Mouse (Mus musculus) MEL (cell line): ENCODE data around the gene Ppfibp2.

ENCODE experiments used
- CTCF ChIP-seq, 3 experiments: IDR thresholded peaks in 2 of 3; conservative IDR thresholded peaks in 1 of 3; 2 replicates each; pipeline ENCODE4 v1.5.1; 2011 to 2012; ENCODE audit warnings: low read length in 3 of 3, low read depth in 2 of 3, mild to moderate bottlenecking in 2 of 3, improper control_type of control experiment in 1 of 3, inconsistent platforms in 1 of 3, mixed read lengths in 1 of 3, moderate library complexity in 1 of 3; ENCODE audit not compliant: control insufficient read depth in 1 of 3, insufficient read depth in 1 of 3, poor library complexity in 1 of 3, severe bottlenecking in 1 of 3
- EP300 ChIP-seq, 2 experiments: IDR thresholded peaks; 2 replicates each; pipeline ENCODE4 v1.6.1; 2011; ENCODE audit warnings: improper control_type of control experiment in 2 of 2, low read length in 2 of 2, low read depth in 1 of 2, mild to moderate bottlenecking in 1 of 2
- ETS1 ChIP-seq: IDR thresholded peaks from 2 replicates; pipeline ENCODE4 v1.6.1; 2012; ENCODE audit warnings: low read depth, mild to moderate bottlenecking, inconsistent platforms, low read length, improper control_type of control experiment, moderate library complexity
- GATA1 ChIP-seq: IDR thresholded peaks from 2 replicates; pipeline ENCODE4 v1.6.1; 2011; ENCODE audit warnings: low read depth, low read length, improper control_type of control experiment
- HCFC1 ChIP-seq: IDR thresholded peaks from 2 replicates; pipeline ENCODE4 v1.6.1; 2012; ENCODE audit warnings: low read depth, mild to moderate bottlenecking, inconsistent platforms, low read length, improper control_type of control experiment, moderate library complexity
- KAT2A ChIP-seq: conservative IDR thresholded peaks from 2 replicates; pipeline ENCODE4 v1.6.1; 2012; ENCODE audit warnings: low read depth, low read length, improper control_type of control experiment, inconsistent platforms
- NRF1 ChIP-seq: IDR thresholded peaks from 2 replicates; pipeline ENCODE4 v1.6.1; 2014; ENCODE audit warnings: low read depth, mild to moderate bottlenecking, inconsistent platforms, low read length, improper control_type of control experiment, moderate library complexity; ENCODE audit not compliant: poor library complexity, insufficient read depth, severe bottlenecking
- POLR2A ChIP-seq, 2 experiments: IDR thresholded peaks; 2 replicates each; pipeline ENCODE4 v1.6.1; 2011 to 2012; ENCODE audit warnings: low read length in 2 of 2, mild to moderate bottlenecking in 2 of 2, control low read depth in 1 of 2, improper control_type of control experiment in 1 of 2, low read depth in 1 of 2, moderate library complexity in 1 of 2; ENCODE audit not compliant: control insufficient read depth in 1 of 2, insufficient read depth in 1 of 2, poor library complexity in 1 of 2
- POLR2AphosphoS5 ChIP-seq: IDR thresholded peaks from 2 replicates; pipeline ENCODE4 v1.6.1; 2012; ENCODE audit warnings: low read depth, borderline replicate concordance, mild to moderate bottlenecking, inconsistent platforms, low read length, moderate library complexity, mixed read lengths
- RCOR1 ChIP-seq: IDR thresholded peaks from 2 replicates; pipeline ENCODE4 v1.6.1; 2012; ENCODE audit warnings: low read depth, mild to moderate bottlenecking, inconsistent platforms, low read length, improper control_type of control experiment
- USF1 ChIP-seq: IDR thresholded peaks from 2 replicates; pipeline ENCODE4 v1.6.1; 2014; ENCODE audit warnings: low read depth, mild to moderate bottlenecking, inconsistent platforms, low read length, improper control_type of control experiment, moderate library complexity
- USF2 ChIP-seq, 2 experiments: IDR thresholded peaks; 2 replicates each; pipeline ENCODE4 v1.6.1; 2011 to 2012; ENCODE audit warnings: improper control_type of control experiment in 2 of 2, low read length in 2 of 2, borderline replicate concordance in 1 of 2, inconsistent platforms in 1 of 2, low read depth in 1 of 2, mild to moderate bottlenecking in 1 of 2; ENCODE audit not compliant: insufficient read depth in 1 of 2
- ZC3H11A ChIP-seq: IDR thresholded peaks from 2 replicates; pipeline ENCODE4 v1.6.1; 2012; ENCODE audit warnings: low read depth, mild to moderate bottlenecking, inconsistent platforms, low read length, improper control_type of control experiment
- ZNF384 ChIP-seq: IDR thresholded peaks from 2 replicates; pipeline ENCODE4 v1.6.1; 2012; ENCODE audit warnings: low read depth, mild to moderate bottlenecking, inconsistent platforms, low read length, improper control_type of control experiment

DNA sequence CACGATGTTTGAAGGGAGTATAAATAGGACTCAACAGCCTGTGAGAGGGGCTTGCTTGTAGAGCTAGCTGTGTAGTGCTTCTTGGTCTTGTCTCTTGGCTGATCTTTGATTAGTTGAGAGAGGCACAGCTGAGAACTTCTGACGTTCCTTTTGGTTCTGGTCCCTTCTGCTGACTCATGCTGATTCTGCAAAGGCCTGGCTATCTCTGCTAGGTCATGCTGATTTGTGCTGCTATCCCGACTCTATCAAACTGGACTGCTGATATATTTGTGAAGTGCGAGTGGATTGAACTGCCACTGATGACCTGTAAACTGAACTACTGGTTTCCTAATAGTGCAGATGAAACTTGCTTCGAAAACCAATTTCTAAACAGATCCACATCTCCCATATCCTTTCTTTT lies 15.9 kb downstream of the Ppfibp2 start:
- no peak for TF ChIP-seq CTCF (IDR thresholded peaks at IDR 0.05 in 2 of 3, conservative IDR thresholded peaks at IDR 0.05 in 1 of 3; ENCODE audit: control insufficient read depth in 1 of 3, insufficient read depth in 1 of 3, low read depth in 2 of 3, low read length in 3 of 3, poor library complexity in 1 of 3, severe bottlenecking in 1 of 3)
- TF ChIP-seq USF2 (IDR thresholded peaks at IDR 0.05; ENCODE audit: borderline replicate concordance in 1 of 2, insufficient read depth in 1 of 2, low read depth in 1 of 2, low read length in 2 of 2): no peak
- TF ChIP-seq GATA1: no peak
- TF ChIP-seq NRF1: no peak
- no peak for TF ChIP-seq ZNF384
- no peak for TF ChIP-seq EP300 (IDR thresholded peaks at IDR 0.05; ENCODE audit: low read depth in 1 of 2, low read length in 2 of 2)
- TF ChIP-seq POLR2A (IDR thresholded peaks at IDR 0.05; ENCODE audit: control insufficient read depth in 1 of 2, insufficient read depth in 1 of 2, low read depth in 1 of 2, low read length in 2 of 2, poor library complexity in 1 of 2): no peak
- no peak for TF ChIP-seq ETS1
- TF ChIP-seq RCOR1: no peak
- TF ChIP-seq POLR2AphosphoS5: no peak
- no peak for TF ChIP-seq HCFC1
- TF ChIP-seq ZC3H11A: no peak
- TF ChIP-seq USF1: no peak
- no peak for TF ChIP-seq KAT2A
